Mouse (Mus musculus) limb, embryonic 10.5 days (tissue): ENCODE results near the gene Ifnl2. TPM values are rescaled to one million over a fixed set of nuclear protein-coding genes. Genes with fewer than 3 reads are reported as not detected.
A peak's percentile ranks its signal among the peaks of the same experiment; 100 is the strongest.
"Not testable (repeated sequence)": the region's sequence is repeated elsewhere in the genome, so short reads cannot be mapped to it uniquely, and the experiment has no call there.

Experiments used
- DNase-seq: peaks from one replicate; pipeline ENCODE4 v3.0.0-alpha.2; 2017; ENCODE audit warnings: low spot score
- H3K27ac ChIP-seq: fragments of 300-500 bp; sonication (generic); 2 replicates; pipeline ENCODE4 v1.5.1; 2016; ENCODE audit warnings: mild to moderate bottlenecking
- H3K27me3 ChIP-seq: fragments of 300-500 bp; sonication (generic); 2 replicates; pipeline ENCODE4 v1.6.1; 2016; ENCODE audit warnings: low read depth, mild to moderate bottlenecking; ENCODE audit not compliant: poor library complexity, severe bottlenecking
- H3K36me3 ChIP-seq: fragments of 300-500 bp; sonication (generic); 2 replicates; pipeline ENCODE4 v1.6.1; 2016; ENCODE audit warnings: mild to moderate bottlenecking, moderate library complexity
- H3K4me1 ChIP-seq: fragments of 300-500 bp; sonication (generic); 2 replicates; pipeline ENCODE4 v1.6.1; 2016
- H3K4me3 ChIP-seq: fragments of 300-500 bp; sonication (generic); 2 replicates; pipeline ENCODE4 v1.5.1; 2016; ENCODE audit warnings: mild to moderate bottlenecking, moderate library complexity
- H3K9me3 ChIP-seq: fragments of 300-500 bp; sonication (generic); replicated peaks from 2 replicates; pipeline ENCODE4 v1.6.1; 2016; ENCODE audit warnings: mild to moderate bottlenecking
- WGBS: fragments of 180-500 bp; shearing (Covaris S2); methylation state at CpG from one replicate; pipeline ENCODE4 v1.1.7; 2016; 5-methylcytosine and 5-hydroxymethylcytosine counted together
- polyA plus RNA-seq: library from polyadenylated mRNA; unstranded; fragments of >200 nt; fragmentation: Nextera tagmentation; extraction: Ambion mirVana; gene quantifications from 2 replicates; pipeline ENCODE4 v1.2.1, GENCODE M21; 2016

The Ifnl2 gene
- polyA plus RNA-seq, 1 experiment from 2014 or later = not detected

GRCm38 (mm10) chr7:28538886-28539285 lies 28.6 kb upstream of the Ifnl2 start:
- not testable (repeated sequence) for DNase-seq, H3K36me3 ChIP-seq, H3K9me3 ChIP-seq, H3K27ac ChIP-seq, H3K4me1 ChIP-seq, H3K4me3 ChIP-seq
- H3K27me3 ChIP-seq = peaks cover 12% of the 10 kb centered on the region
- 85% methylated on average over 6 of the region's 6 CpGs for WGBS

- H3K27ac ChIP-seq = no peak overlapping the region
- no peaks in the 10 kb centered on the region; the same call in 1 of the 2 replicates for H3K27me3 ChIP-seq
- H3K9me3 ChIP-seq = no peaks in the 10 kb centered on the region
- H3K4me1 ChIP-seq = peaks cover 7% of the 10 kb centered on the region
- DNase-seq = no peak
- H3K4me3 ChIP-seq = no peak overlapping the region
- H3K36me3 ChIP-seq = no peaks in the 10 kb centered on the region
- 51% methylated on average over 8 of the region's 8 CpGs for WGBS
Measured at GRCm38 (mm10) chr7:28532005-28532404, 21.8 kb upstream of the Ifnl2 start.

GRCm38 (mm10) chr7:28527922-28528719 lies 17.9 kb upstream of the Ifnl2 start:
- 8% methylated on average over 19 of the region's 19 CpGs for WGBS
- H3K4me3 ChIP-seq = no peak overlapping the region

GRCm38 (mm10) chr7:28522536-28522935 lies 12.3 kb upstream of the Ifnl2 start, which contains the start of gene Ifnl3:
Ifnl3 (plus strand) TSS chr7:28522836.
- not testable (repeated sequence) for H3K9me3 ChIP-seq, H3K27ac ChIP-seq

More at GRCm38 (mm10) chr7:28527922-28528719, 17.9 kb upstream of the Ifnl2 start:
- Histone ChIP-seq H3K36me3 (no peaks in the 10 kb centered on the region), H3K4me1 (peaks cover 7% of the 10 kb centered on the region), H3K27ac (no peak overlapping the region), H3K27me3 (no peaks in the 10 kb centered on the region; the same call in 1 of the 2 replicates), H3K9me3 (no peaks in the 10 kb centered on the region)
- DNase-seq = peak; percentile 88

GRCm38 (mm10) chr7:28511441-28511840 lies 1.2 kb upstream of the Ifnl2 start:
- Histone ChIP-seq H3K27me3 (no peaks in the 10 kb centered on the region), H3K4me1 (no peaks in the 10 kb centered on the region), H3K36me3 (no peaks in the 10 kb centered on the region), H3K4me3 (no peak overlapping the region), H3K9me3 (0 out of 2 replicates have a peak, but pooled peaks cover 2% of the 10 kb centered on the region), H3K27ac (no peak overlapping the region)
- no peak for DNase-seq
- 76% methylated on average over 8 of the region's 8 CpGs for WGBS

More at GRCm38 (mm10) chr7:28522536-28522935, 12.3 kb upstream of the Ifnl2 start, which contains the start of gene Ifnl3:
- H3K27me3 ChIP-seq, H3K36me3 ChIP-seq, H3K4me3 ChIP-seq, DNase-seq, H3K4me1 ChIP-seq: not testable (repeated sequence)
- 75% methylated on average over 5 of the region's 6 CpGs for WGBS

GRCm38 (mm10) chr7:28509121-28509520 lies 1.1 kb downstream of the Ifnl2 start:
- not testable (repeated sequence) for H3K36me3 ChIP-seq, H3K4me1 ChIP-seq, H3K4me3 ChIP-seq, H3K9me3 ChIP-seq, DNase-seq, H3K27ac ChIP-seq, H3K27me3 ChIP-seq
- WGBS = 68% methylated on average over 2 of the region's 2 CpGs

GRCm38 (mm10) chr7:28505585-28505984 lies 4.7 kb downstream of the Ifnl2 start:
- Histone ChIP-seq H3K27me3 (no peaks in the 10 kb centered on the region), H3K36me3 (no peaks in the 10 kb centered on the region), H3K27ac (no peak overlapping the region), H3K4me3 (no peak overlapping the region), H3K9me3 (no peaks in the 10 kb centered on the region), H3K4me1 (no peaks in the 10 kb centered on the region)
- 10% methylated on average over 5 of the region's 5 CpGs for WGBS
- DNase-seq = peak; percentile 63

- no peak for DNase-seq
- H3K27ac ChIP-seq = no peak overlapping the region
- H3K4me3 ChIP-seq = no peak overlapping the region
- no peaks in the 10 kb centered on the region for H3K9me3 ChIP-seq
- H3K27me3 ChIP-seq = no peaks in the 10 kb centered on the region
- 80% methylated on average over 11 of the region's 11 CpGs for WGBS
- H3K36me3 ChIP-seq = no peaks in the 10 kb centered on the region
- 0 out of 2 replicates have a peak, but pooled peaks cover 5% of the 10 kb centered on the region for H3K4me1 ChIP-seq
Measured at GRCm38 (mm10) chr7:28495426-28495825, 14.8 kb downstream of the Ifnl2 start.

- WGBS = 85% methylated on average over 8 of the region's 8 CpGs
- H3K36me3 ChIP-seq = no peaks in the 10 kb centered on the region
- DNase-seq = no peak
- H3K27me3 ChIP-seq = peaks cover 19% of the 10 kb centered on the region
- peaks cover 14% of the 10 kb centered on the region for H3K4me1 ChIP-seq
- no peak overlapping the region for H3K27ac ChIP-seq
- H3K4me3 ChIP-seq = no peak overlapping the region
- H3K9me3 ChIP-seq = no peaks in the 10 kb centered on the region
Measured at GRCm38 (mm10) chr7:28492310-28492709, 17.9 kb downstream of the Ifnl2 start.

GRCm38 (mm10) chr7:28490903-28491302 lies 19.4 kb downstream of the Ifnl2 start:
- Histone ChIP-seq H3K4me1 (peaks cover 14% of the 10 kb centered on the region), H3K36me3 (no peaks in the 10 kb centered on the region), H3K9me3 (no peaks in the 10 kb centered on the region), H3K27me3 (peaks cover 27% of the 10 kb centered on the region), H3K4me3 (peak overlapping the region; percentile 21; the same call in 1 of the 2 replicates), H3K27ac (no peak overlapping the region)
- WGBS = 29% methylated on average over 13 of the region's 14 CpGs
- no peak for DNase-seq

GRCm38 (mm10) chr7:28490410-28490809 lies 19.8 kb downstream of the Ifnl2 start:
- H3K4me3 ChIP-seq = peak overlapping the region; percentile 21; the same call in 1 of the 2 replicates
- peaks cover 27% of the 10 kb centered on the region for H3K27me3 ChIP-seq
- 2% methylated on average over 10 of the region's 10 CpGs for WGBS
- no peak overlapping the region for H3K27ac ChIP-seq
- H3K36me3 ChIP-seq = no peaks in the 10 kb centered on the region
- peak; percentile 63 for DNase-seq
- H3K9me3 ChIP-seq = no peaks in the 10 kb centered on the region
- H3K4me1 ChIP-seq = peaks cover 14% of the 10 kb centered on the region

GRCm38 (mm10) chr7:28488030-28488491 lies 22.2 kb downstream of the Ifnl2 start:
- DNase-seq = peak; percentile 45
- H3K4me1 ChIP-seq = peaks cover 20% of the 10 kb centered on the region
- WGBS = 4% methylated on average over 16 of the region's 16 CpGs
- no peak overlapping the region for H3K27ac ChIP-seq
- H3K9me3 ChIP-seq = no peaks in the 10 kb centered on the region
- H3K27me3 ChIP-seq = peaks cover 27% of the 10 kb centered on the region
- peak overlapping the region; percentile 26 for H3K4me3 ChIP-seq
- no peaks in the 10 kb centered on the region for H3K36me3 ChIP-seq

GRCm38 (mm10) chr7:28484192-28484591 lies 26.1 kb downstream of the Ifnl2 start:
- H3K4me3 ChIP-seq = no peak overlapping the region
- H3K9me3 ChIP-seq = no peaks in the 10 kb centered on the region
- peaks cover 26% of the 10 kb centered on the region for H3K27me3 ChIP-seq
- 29% methylated on average over 4 of the region's 4 CpGs for WGBS
- DNase-seq = no peak
- H3K36me3 ChIP-seq = no peaks in the 10 kb centered on the region
- peaks cover 14% of the 10 kb centered on the region for H3K4me1 ChIP-seq
- no peak overlapping the region for H3K27ac ChIP-seq
